Mouse (Mus musculus) midbrain, postnatal 0 days (tissue): ENCODE data around the gene Gmds. TPM values are rescaled to one million over a fixed set of nuclear protein-coding genes. Genes with fewer than 3 reads are reported as not detected.
A peak's percentile ranks its signal among the peaks of the same experiment; 100 is the strongest.

Experiments used
- ATAC-seq: fragments of 200-750 bp; cut with Nextera tagmentation; 2 replicates; pipeline ENCODE4 v1.8.0; 2017; ENCODE audit warnings: moderate number of reproducible peaks, mild to moderate bottlenecking, moderate TSS enrichment, moderate library complexity; ENCODE audit not compliant: low FRiP score
- DNase-seq: peaks from one replicate; pipeline ENCODE4 v3.0.0-alpha.2; 2015; ENCODE audit warnings: low spot score
- H3K27ac ChIP-seq: fragments of 300-500 bp; sonication (generic); 2 replicates; pipeline ENCODE4 v1.5.1; 2014; ENCODE audit warnings: low read depth, mild to moderate bottlenecking, low read length, mixed read lengths
- H3K27me3 ChIP-seq: fragments of 300-500 bp; sonication (generic); 2 replicates; pipeline ENCODE4 v1.6.1; 2014; ENCODE audit warnings: low read length, control low read depth, mixed read lengths; ENCODE audit not compliant: insufficient read depth
- H3K36me3 ChIP-seq: fragments of 300-500 bp; sonication (generic); 2 replicates; pipeline ENCODE4 v1.6.1; 2014; ENCODE audit warnings: low read length, control low read depth, mixed read lengths; ENCODE audit not compliant: insufficient read depth
- H3K4me1 ChIP-seq: fragments of 300-500 bp; sonication (generic); 2 replicates; pipeline ENCODE4 v1.6.1; 2014; ENCODE audit warnings: mild to moderate bottlenecking, control low read depth, antibody characterized with exemption, low read length, mixed read lengths; ENCODE audit not compliant: insufficient read depth
- H3K4me2 ChIP-seq: fragments of 300-500 bp; sonication (generic); 2 replicates; pipeline ENCODE4 v1.6.1; 2014; ENCODE audit warnings: low read depth, mild to moderate bottlenecking, low read length, mixed read lengths; ENCODE audit not compliant: poor library complexity, severe bottlenecking
- H3K4me3 ChIP-seq: fragments of 300-500 bp; sonication (generic); 2 replicates; pipeline ENCODE4 v1.5.1; 2014; ENCODE audit warnings: low read depth, mild to moderate bottlenecking, low read length, moderate library complexity
- H3K9ac ChIP-seq: fragments of 300-500 bp; sonication (generic); replicated peaks from 2 replicates; pipeline ENCODE4 v1.6.1; 2014; ENCODE audit warnings: mild to moderate bottlenecking, low read length, moderate library complexity, mixed read lengths; ENCODE audit not compliant: poor library complexity, severe bottlenecking
- H3K9me3 ChIP-seq: fragments of 300-500 bp; sonication (generic); 2 replicates; pipeline ENCODE4 v1.6.1; 2016; ENCODE audit warnings: low read length, control low read depth
- CTCF ChIP-seq: IDR thresholded peaks from 2 replicates; pipeline ENCODE4 v1.5.1; 2016; ENCODE audit warnings: antibody characterized with exemption, mild to moderate bottlenecking
- WGBS: fragments of 180-500 bp; shearing (Covaris S2); extraction: QIAGEN DNeasy Blood & Tissue Kit; methylation state at CpG from one replicate; pipeline ENCODE4 v1.1.7; 2014; 5-methylcytosine and 5-hydroxymethylcytosine counted together
- polyA plus RNA-seq: library from polyadenylated mRNA; unstranded; fragments of >200 nt; fragmentation: Nextera tagmentation; extraction: Ambion mirVana; gene quantifications from 2 replicates; pipeline ENCODE4 v1.2.1, GENCODE M21; 2015
- total RNA-seq: library from RNA; depleted of rRNA; stranded (reverse); fragments of >200 nt; gene quantifications from 2 replicates; pipeline ENCODE4 v1.2.3, GENCODE M21; 2014; rRNA removed

The Gmds gene
- total RNA-seq (8.7 and 9.1 TPM in 2 replicates), polyA plus RNA-seq (28.6 and 29.0 TPM in 2 replicates)

GRCm38 (mm10) chr13:32338513-32339365 lies at the start of gene Gmds:
Gene Gmds, minus strand, starts transcription at chr13:32338740.
- Histone ChIP-seq H3K27ac (peak within 1 kb of the TSS; percentile 77), H3K9me3 (no peaks in the 10 kb centered on the region; the same call in 1 of the 2 replicates), H3K36me3 (no peaks in the 10 kb centered on the region), H3K4me3 (peak within 1 kb of the TSS; percentile 87), H3K4me2 (peak within 1 kb of the TSS; percentile 91), H3K4me1 (no peaks in the 10 kb centered on the region), H3K9ac (peak within 1 kb of the TSS; percentile 85), H3K27me3 (no peaks in the 10 kb centered on the region)
- 4% methylated on average over 44 of the region's 55 CpGs for WGBS
- TF ChIP-seq CTCF: no peak
- DNase-seq: peak; percentile 95
- peak; percentile 99 for ATAC-seq

DNA sequence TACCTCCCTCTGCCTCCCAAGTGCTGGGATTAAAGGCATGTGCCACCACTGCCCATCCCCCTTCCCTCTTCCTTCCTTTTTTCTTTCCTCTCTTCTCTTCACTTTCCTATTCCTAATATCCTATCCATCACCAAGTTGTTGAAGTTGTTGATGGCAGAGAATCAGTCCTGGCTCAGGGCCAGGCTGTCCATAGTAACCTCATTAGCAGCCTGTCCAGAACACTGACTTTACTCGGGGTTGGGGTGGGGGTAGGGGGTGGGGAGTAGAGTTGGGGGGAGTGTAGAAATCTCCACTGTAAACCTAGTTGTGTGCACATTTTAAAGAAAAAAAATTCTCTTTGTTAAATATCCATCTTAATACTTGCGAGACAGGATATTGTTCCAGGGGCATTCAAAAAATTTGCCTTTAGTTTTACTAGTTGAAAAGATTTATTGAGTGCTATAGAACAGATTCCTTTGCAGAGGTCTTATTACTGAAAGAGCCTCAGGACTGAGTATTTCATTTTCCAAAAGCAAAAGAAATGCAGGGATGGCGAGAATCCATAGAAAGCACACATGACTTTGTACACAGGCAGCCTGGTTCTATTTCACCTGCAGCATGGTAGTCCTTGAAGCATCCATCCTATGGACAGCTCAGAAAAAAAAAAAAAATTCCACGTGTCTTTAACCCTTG lies 47.0 kb upstream of the Gmds start:
- no peak overlapping the region for H3K4me2 ChIP-seq
- no peaks in the 10 kb centered on the region for H3K27me3 ChIP-seq
- H3K9me3 ChIP-seq: no peaks in the 10 kb centered on the region
- 78% methylated on average over 4 of the region's 4 CpGs for WGBS
- no peak for TF ChIP-seq CTCF
- no peaks in the 10 kb centered on the region for H3K4me1 ChIP-seq
- ATAC-seq (no peak), DNase-seq (no peak)
- no peaks in the 10 kb centered on the region for H3K36me3 ChIP-seq
- no peak overlapping the region for H3K27ac ChIP-seq
- no peak overlapping the region for H3K9ac ChIP-seq
- no peak overlapping the region for H3K4me3 ChIP-seq

GRCm38 (mm10) chr13:32382227-32383010 lies 43.9 kb upstream of the Gmds start:
- no peaks in the 10 kb centered on the region for H3K36me3 ChIP-seq
- no peak for TF ChIP-seq CTCF
- H3K9me3 ChIP-seq: no peaks in the 10 kb centered on the region
- no peak overlapping the region for H3K27ac ChIP-seq
- WGBS: 86% methylated on average over 6 of the region's 6 CpGs
- H3K4me2 ChIP-seq: no peak overlapping the region
- ATAC-seq (no peak), DNase-seq (no peak)
- H3K9ac ChIP-seq: no peak overlapping the region
- H3K27me3 ChIP-seq: no peaks in the 10 kb centered on the region
- no peak overlapping the region for H3K4me3 ChIP-seq
- no peaks in the 10 kb centered on the region for H3K4me1 ChIP-seq

GRCm38 (mm10) chr13:32378634-32379033 lies 40.1 kb upstream of the Gmds start:
- no peak overlapping the region for H3K9ac ChIP-seq
- no peak for ATAC-seq
- no peak overlapping the region for H3K4me3 ChIP-seq
- no peaks in the 10 kb centered on the region for H3K27me3 ChIP-seq
- no peaks in the 10 kb centered on the region for H3K4me1 ChIP-seq
- H3K9me3 ChIP-seq: no peaks in the 10 kb centered on the region
- no peak for DNase-seq
- 93% methylated on average over 1 of the region's 1 CpGs for WGBS
- no peak for TF ChIP-seq CTCF
- H3K4me2 ChIP-seq: no peak overlapping the region
- H3K36me3 ChIP-seq: no peaks in the 10 kb centered on the region
- no peak overlapping the region for H3K27ac ChIP-seq

DNA sequence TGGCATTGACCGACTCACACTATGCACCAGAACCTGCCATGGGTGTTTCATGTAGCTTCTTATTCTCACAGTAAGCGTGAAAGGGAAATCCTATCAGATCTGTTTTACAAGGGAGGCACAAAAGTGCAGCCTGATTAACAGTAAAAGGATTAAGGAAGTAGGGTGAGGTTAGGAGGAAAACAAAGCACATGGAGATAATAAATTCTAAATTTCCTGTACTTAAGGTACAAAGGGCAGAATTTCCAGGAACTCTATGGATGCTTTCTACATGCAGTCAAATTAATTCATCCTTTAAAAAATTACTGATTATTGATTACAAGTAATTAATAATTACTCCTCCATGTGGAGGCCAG lies 34.0 kb upstream of the Gmds start:
- H3K27me3 ChIP-seq: no peaks in the 10 kb centered on the region
- H3K4me1 ChIP-seq: no peaks in the 10 kb centered on the region
- H3K27ac ChIP-seq: no peak overlapping the region
- no peak for TF ChIP-seq CTCF
- no peak overlapping the region for H3K9ac ChIP-seq
- WGBS: 66% methylated on average over 2 of the region's 2 CpGs
- no peaks in the 10 kb centered on the region for H3K9me3 ChIP-seq
- no peak overlapping the region for H3K4me3 ChIP-seq
- no peak overlapping the region for H3K4me2 ChIP-seq
- no peaks in the 10 kb centered on the region for H3K36me3 ChIP-seq
- DNase-seq (no peak), ATAC-seq (no peak)
